Mouse (Mus musculus): ENCODE measurements at regions not wholly inside any gene's neighbourhood (a gene's known extent, or its start where the extent isn't known, plus 50 kb on each side); places are given as distances from the start of the nearest gene placed in this dataset.
A peak's percentile ranks its signal among the peaks of the same experiment; 100 is the strongest.

GRCm38 (mm10) chr11:43952151-43952550 lies 51.1 kb upstream of the Adra1b start:
- no peak for DNase-seq

- DNase-seq: peak; percentile 21 to 32
Measured at GRCm38 (mm10) chr11:43958241-43958975, 57.4 kb upstream of the Adra1b start.

- DNase-seq: no peak
Measured at GRCm38 (mm10) chr11:43958976-43959315, 57.9 kb upstream of the Adra1b start.

- DNase-seq: no peak
Measured at GRCm38 (mm10) chr11:43960348-43961105, 59.5 kb upstream of the Adra1b start.

GRCm38 (mm10) chr11:43961398-43962070 lies 60.5 kb upstream of the Adra1b start:
- DNase-seq: no peak

GRCm38 (mm10) chr11:43967764-43968163 lies 66.8 kb upstream of the Adra1b start:
- DNase-seq: no peak

- no peak for DNase-seq
Measured at GRCm38 (mm10) chr11:43971886-43972285, 70.9 kb upstream of the Adra1b start.

GRCm38 (mm10) chr11:43976024-43976423 lies 75.0 kb upstream of the Adra1b start:
- DNase-seq: no peak

GRCm38 (mm10) chr11:43979406-43979805 lies 78.4 kb upstream of the Adra1b start:
- DNase-seq: no peak

- DNase-seq: no peak
Measured at GRCm38 (mm10) chr11:43980444-43980843, 79.4 kb upstream of the Adra1b start.

- DNase-seq: peak in 1 of 2 experiments; percentile 27
Measured at GRCm38 (mm10) chr11:43989911-43990430, 89.0 kb upstream of the Adra1b start.

- peak; percentile 16 to 58 for DNase-seq
Measured at GRCm38 (mm10) chr11:43992011-43992471, 91.0 kb upstream of the Adra1b start.

- no peak for DNase-seq
Measured at GRCm38 (mm10) chr11:43998046-43998725, 97.2 kb upstream of the Adra1b start.

GRCm38 (mm10) chr11:44000056-44000455 lies 99.0 kb upstream of the Adra1b start:
- no peak for DNase-seq

- peak; percentile 7 to 50 for DNase-seq
Measured at GRCm38 (mm10) chr11:44001843-44002589, 101.0 kb upstream of the Adra1b start.

GRCm38 (mm10) chr11:44002716-44003522 lies 101.9 kb upstream of the Adra1b start:
- DNase-seq: no peak

GRCm38 (mm10) chr11:44007526-44008040 lies 106.6 kb upstream of the Adra1b start:
- DNase-seq: peak in 1 of 2 experiments; percentile 12

- DNase-seq: no peak
Measured at GRCm38 (mm10) chr11:44012314-44012713, 111.3 kb upstream of the Adra1b start.

- DNase-seq: peak in 1 of 2 experiments; percentile 24
Measured at GRCm38 (mm10) chr11:44013841-44014240, 112.8 kb upstream of the Adra1b start.

- DNase-seq: no peak
Measured at GRCm38 (mm10) chr11:44021638-44022037, 120.6 kb upstream of the Adra1b start.

GRCm38 (mm10) chr11:44027046-44027445 lies 126.0 kb upstream of the Adra1b start:
- no peak for DNase-seq
